Mouse (Mus musculus) E14TG2a.4 (cell line): ENCODE data around the gene Cpeb2.

Experiments
- CTCF ChIP-seq: conservative IDR thresholded peaks from 2 replicates; pipeline ENCODE4 v1.5.1; 2014; ENCODE audit warnings: low read length
- NANOG ChIP-seq: IDR thresholded peaks from 2 replicates; pipeline ENCODE4 v1.6.1; 2014; ENCODE audit warnings: borderline replicate concordance, low read length, mixed read lengths
- POU5F1 ChIP-seq: IDR thresholded peaks from 2 replicates; pipeline ENCODE4 v1.6.1; 2014; ENCODE audit warnings: low read length, borderline replicate concordance

DNA sequence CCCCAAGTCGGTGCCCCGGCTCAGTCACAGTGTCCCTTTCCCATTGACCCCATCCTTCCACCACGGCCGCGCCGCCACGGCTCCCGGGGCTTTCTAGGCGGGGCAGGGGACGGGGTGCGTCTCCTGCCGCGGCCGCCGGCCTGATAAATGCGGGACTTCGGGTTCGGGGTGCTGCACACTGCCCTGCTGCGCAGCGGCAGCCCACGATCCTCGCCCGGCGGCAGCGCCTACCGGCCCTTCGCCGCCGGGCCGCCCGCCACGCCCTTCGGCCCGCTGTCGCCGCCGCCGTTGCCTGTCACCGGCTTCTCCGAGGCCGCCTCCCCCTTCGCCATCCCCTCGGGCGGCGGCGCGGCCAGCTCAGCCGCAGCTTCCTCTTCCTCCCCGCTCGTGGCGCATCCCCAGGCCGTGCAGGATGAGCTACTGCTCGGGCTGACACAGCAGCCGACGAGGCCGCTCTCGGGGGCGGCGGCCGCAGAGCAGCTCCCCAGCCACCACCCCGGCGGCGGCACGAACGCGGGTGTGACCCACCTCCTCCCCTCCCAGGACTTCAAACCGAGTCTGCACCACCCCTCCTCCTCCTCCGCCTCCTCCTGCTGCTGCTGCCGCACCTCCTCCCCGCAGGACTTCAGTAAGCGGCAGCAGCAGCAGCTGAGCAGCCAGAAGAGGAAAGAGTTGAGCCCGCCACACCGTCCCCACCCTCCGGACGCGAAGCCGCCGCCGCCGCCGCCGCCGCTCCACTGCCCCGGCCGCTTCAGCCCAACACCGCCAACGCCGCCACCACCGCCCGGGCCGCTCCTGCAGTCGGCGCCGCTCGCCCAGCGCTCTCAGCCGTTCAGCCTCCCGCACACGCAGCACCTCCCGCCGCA lies 579 bp downstream of the Cpeb2 start:
- no peak for TF ChIP-seq CTCF
- TF ChIP-seq POU5F1 = no peak
- TF ChIP-seq NANOG = no peak
